Mouse (Mus musculus) limb, embryonic 12.5 days (tissue): ENCODE data around the gene Scd4. TPM values are rescaled to one million over a fixed set of nuclear protein-coding genes. Genes with fewer than 3 reads are reported as not detected.
"Not testable (repeated sequence)": the region's sequence is repeated elsewhere in the genome, so short reads cannot be mapped to it uniquely, and the experiment has no call there.

Experiments
- ATAC-seq: fragments of 200-750 bp; cut with Nextera tagmentation; 2 replicates; pipeline ENCODE4 v1.8.0; 2017; ENCODE audit warnings: low read depth, moderate TSS enrichment; ENCODE audit not compliant: insufficient number of reproducible peaks, insufficient read depth, low FRiP score, low TSS enrichment
- H3K27ac ChIP-seq: fragments of 300-500 bp; sonication (generic); 2 replicates; pipeline ENCODE4 v1.5.1; 2016; ENCODE audit warnings: mild to moderate bottlenecking, moderate library complexity
- H3K27me3 ChIP-seq: fragments of 300-500 bp; sonication (generic); 2 replicates; pipeline ENCODE4 v1.6.1; 2016; ENCODE audit warnings: mild to moderate bottlenecking, moderate library complexity
- H3K36me3 ChIP-seq: fragments of 300-500 bp; sonication (generic); 2 replicates; pipeline ENCODE4 v1.6.1; 2016; ENCODE audit warnings: mild to moderate bottlenecking, moderate library complexity
- H3K4me1 ChIP-seq: fragments of 300-500 bp; sonication (generic); replicated peaks from 2 replicates; pipeline ENCODE4 v1.6.1; 2016
- H3K4me2 ChIP-seq: fragments of 300-500 bp; sonication (generic); 2 replicates; pipeline ENCODE4 v1.6.1; 2016; ENCODE audit warnings: mild to moderate bottlenecking, moderate library complexity
- H3K4me3 ChIP-seq: fragments of 300-500 bp; sonication (generic); replicated peaks from 2 replicates; pipeline ENCODE4 v1.5.1; 2016; ENCODE audit warnings: mild to moderate bottlenecking
- H3K9ac ChIP-seq: fragments of 300-500 bp; sonication (generic); replicated peaks from 2 replicates; pipeline ENCODE4 v1.6.1; 2016; ENCODE audit warnings: mild to moderate bottlenecking, moderate library complexity
- H3K9me3 ChIP-seq: fragments of 300-500 bp; sonication (generic); 2 replicates; pipeline ENCODE4 v1.6.1; 2016; ENCODE audit warnings: mild to moderate bottlenecking, moderate library complexity
- WGBS: fragments of 180-500 bp; shearing (Covaris S2); methylation state at CpG from one replicate; pipeline ENCODE4 v1.1.7; 2016; 5-methylcytosine and 5-hydroxymethylcytosine counted together
- polyA plus RNA-seq: library from polyadenylated mRNA; unstranded; fragments of >200 nt; fragmentation: Nextera tagmentation; extraction: Ambion mirVana; gene quantifications from 2 replicates; pipeline ENCODE4 v1.2.1, GENCODE M21; 2016

The Scd4 gene
- polyA plus RNA-seq, 1 experiment from 2014 or later, result 0.06 TPM

DNA sequence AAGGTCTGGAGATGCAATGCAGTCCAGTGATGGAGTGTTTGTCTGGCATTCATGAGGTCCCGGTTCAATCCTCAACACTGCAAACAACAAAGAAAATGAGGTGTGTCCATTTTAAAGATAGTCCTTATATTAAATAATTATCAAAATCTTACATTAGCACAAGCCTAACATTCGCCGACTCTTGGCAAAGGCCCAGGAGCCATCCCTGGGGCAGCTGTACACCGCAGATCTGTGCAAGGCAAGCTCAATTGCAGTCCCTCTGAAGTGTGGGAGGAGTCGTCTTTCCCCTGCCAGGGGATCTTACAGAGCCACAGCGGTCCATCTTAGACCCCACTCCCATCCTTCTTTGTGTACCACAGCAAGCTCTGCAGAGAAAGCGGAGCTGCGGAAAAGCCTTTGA lies 25.8 kb downstream of the Scd4 start:
- Histone ChIP-seq H3K27ac (no peak overlapping the region), H3K9ac (no peak overlapping the region), H3K27me3 (no peaks in the 10 kb centered on the region; the same call in 1 of the 2 replicates), H3K36me3 (no peaks in the 10 kb centered on the region), H3K9me3 (no peaks in the 10 kb centered on the region), H3K4me3 (no peak overlapping the region), H3K4me1 (no peaks in the 10 kb centered on the region), H3K4me2 (no peak overlapping the region)
- 67% methylated on average over 8 of the region's 8 CpGs for WGBS
- ATAC-seq, result no peak

GRCm38 (mm10) chr19:44363529-44363928 lies 30.6 kb downstream of the Scd4 start:
- no peak overlapping the region for H3K4me2 ChIP-seq
- H3K27ac ChIP-seq, result no peak overlapping the region
- no peaks in the 10 kb centered on the region for H3K9me3 ChIP-seq
- ATAC-seq, result no peak
- no peaks in the 10 kb centered on the region for H3K36me3 ChIP-seq
- no peak overlapping the region for H3K4me3 ChIP-seq
- no peak overlapping the region for H3K9ac ChIP-seq
- WGBS, result 23% methylated on average over 13 of the region's 13 CpGs
- no peaks in the 10 kb centered on the region; the same call in 1 of the 2 replicates for H3K27me3 ChIP-seq
- no peaks in the 10 kb centered on the region for H3K4me1 ChIP-seq

DNA sequence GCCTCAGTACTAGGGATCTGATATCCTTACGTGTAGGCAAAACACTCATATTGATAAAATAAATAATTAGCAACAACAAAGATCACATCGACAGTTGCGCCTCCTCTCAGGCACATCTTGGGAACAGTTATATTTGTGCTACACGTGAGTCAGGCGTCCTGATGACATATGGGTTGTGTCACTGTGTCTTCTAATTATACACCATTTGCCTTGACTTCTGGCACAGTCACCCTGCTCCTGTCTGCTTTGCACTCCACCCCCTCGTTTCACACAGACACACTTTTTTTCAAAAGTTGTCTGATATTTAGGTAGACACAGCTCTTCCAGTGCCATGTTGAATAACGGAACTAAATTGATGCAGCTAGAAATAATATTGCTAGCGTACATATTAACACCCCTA lies 31.1 kb downstream of the Scd4 start:
- no peak overlapping the region for H3K9ac ChIP-seq
- no peaks in the 10 kb centered on the region for H3K4me1 ChIP-seq
- no peak overlapping the region for H3K27ac ChIP-seq
- WGBS, result 85% methylated on average over 8 of the region's 8 CpGs
- ATAC-seq, result no peak
- no peaks in the 10 kb centered on the region; the same call in 1 of the 2 replicates for H3K27me3 ChIP-seq
- no peak overlapping the region for H3K4me2 ChIP-seq
- no peaks in the 10 kb centered on the region for H3K36me3 ChIP-seq
- H3K4me3 ChIP-seq, result no peak overlapping the region
- H3K9me3 ChIP-seq, result no peaks in the 10 kb centered on the region

DNA sequence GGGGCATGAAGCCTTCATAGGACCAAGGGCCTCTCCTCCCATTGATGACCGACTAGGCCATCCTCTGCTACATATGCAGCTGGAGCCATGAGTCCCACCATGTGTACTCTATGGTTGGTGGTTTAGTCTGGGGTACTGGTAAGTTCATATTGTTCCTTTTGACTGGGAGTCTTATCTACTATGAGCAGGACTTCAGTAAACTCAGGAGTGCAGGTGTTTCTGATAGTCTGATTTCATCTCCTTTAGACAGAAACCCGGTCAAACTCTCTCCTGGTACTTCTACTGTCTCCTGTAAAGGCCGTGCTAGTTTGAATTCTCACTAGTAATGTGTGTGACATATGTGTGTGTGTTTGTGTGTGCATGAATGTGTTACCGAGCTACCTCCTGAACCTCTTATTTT lies 32.8 kb downstream of the Scd4 start:
- H3K27me3 ChIP-seq, result no peaks in the 10 kb centered on the region
- H3K9me3 ChIP-seq, result no peaks in the 10 kb centered on the region
- 86% methylated on average over 4 of the region's 4 CpGs for WGBS
- no peak overlapping the region for H3K9ac ChIP-seq
- no peak overlapping the region for H3K4me2 ChIP-seq
- no peaks in the 10 kb centered on the region for H3K36me3 ChIP-seq
- ATAC-seq, result no peak
- H3K4me1 ChIP-seq, result no peaks in the 10 kb centered on the region
- no peak overlapping the region for H3K27ac ChIP-seq
- no peak overlapping the region for H3K4me3 ChIP-seq

DNA sequence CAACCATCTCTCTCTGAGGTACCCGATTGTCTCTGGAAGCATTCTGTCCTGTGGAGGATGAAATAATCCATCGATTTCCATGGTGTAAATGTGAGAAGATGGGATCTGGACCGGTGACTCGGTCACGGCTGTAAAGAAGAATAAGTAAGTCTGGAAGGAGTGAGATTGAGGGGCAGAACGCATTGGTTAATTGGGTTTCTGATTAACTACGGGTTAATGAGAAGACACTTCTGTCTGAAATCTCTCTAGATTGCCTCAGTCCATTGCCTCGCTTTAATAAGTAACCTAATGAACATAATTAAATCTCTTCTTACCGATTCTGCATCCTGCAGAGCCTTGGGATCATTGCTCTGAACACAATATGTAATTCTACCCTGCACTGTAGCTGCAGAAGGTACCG lies 34.2 kb downstream of the Scd4 start:
- not testable (repeated sequence) for ATAC-seq

DNA sequence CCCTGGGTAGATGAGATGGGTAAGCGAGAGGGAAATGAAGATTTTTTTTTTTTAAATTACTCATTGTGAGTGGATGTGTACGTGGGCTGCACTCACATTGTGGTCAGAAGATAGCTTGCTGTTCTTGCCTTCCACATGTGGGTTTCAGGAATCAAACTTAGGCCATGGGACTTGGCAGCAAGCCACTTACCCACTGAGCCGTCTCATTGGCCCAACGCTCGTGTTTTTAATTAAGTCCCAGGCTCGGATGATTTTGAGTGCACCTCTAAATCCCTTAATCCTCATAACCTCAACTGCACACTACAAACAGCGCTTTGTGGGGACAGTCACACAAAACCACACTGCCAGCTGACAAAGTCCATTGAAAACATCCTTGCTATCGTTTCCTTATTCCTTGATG lies 36.5 kb downstream of the Scd4 start:
- Histone ChIP-seq H3K36me3 (no peaks in the 10 kb centered on the region), H3K4me3 (no peak overlapping the region), H3K27ac (no peak overlapping the region), H3K27me3 (no peaks in the 10 kb centered on the region), H3K9ac (no peak overlapping the region), H3K4me1 (no peaks in the 10 kb centered on the region), H3K9me3 (no peaks in the 10 kb centered on the region), H3K4me2 (no peak overlapping the region)
- no peak for ATAC-seq
- 44% methylated on average over 8 of the region's 8 CpGs for WGBS

More for the DNA sequence above, 34.2 kb downstream of the Scd4 start:
- WGBS, result 77% methylated on average over 10 of the region's 10 CpGs
- H3K27me3 ChIP-seq, H3K27ac ChIP-seq, H3K4me1 ChIP-seq, H3K9me3 ChIP-seq, H3K4me3 ChIP-seq, H3K9ac ChIP-seq, H3K36me3 ChIP-seq, H3K4me2 ChIP-seq: not testable (repeated sequence)

DNA sequence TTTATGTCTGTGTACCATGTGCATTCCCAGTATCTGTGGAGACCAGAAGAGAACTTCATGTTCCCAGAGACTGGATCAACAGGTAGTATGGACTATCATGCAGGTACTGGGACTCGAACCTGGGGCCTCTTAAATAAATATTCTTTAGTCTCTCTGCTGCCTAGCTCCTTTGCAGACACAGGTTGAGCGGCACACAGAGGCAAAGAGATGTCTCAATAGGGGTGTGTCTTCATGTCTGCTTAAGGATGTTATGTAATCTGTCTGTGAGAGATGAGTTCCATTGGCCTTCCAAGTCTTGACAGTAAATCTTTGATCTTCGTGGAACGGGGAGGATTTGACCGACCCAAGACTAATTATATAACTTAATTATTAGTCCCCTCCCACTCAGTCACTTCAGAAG lies 37.3 kb downstream of the Scd4 start:
- H3K4me1 ChIP-seq, result no peaks in the 10 kb centered on the region
- H3K9ac ChIP-seq, result no peak overlapping the region
- no peaks in the 10 kb centered on the region for H3K36me3 ChIP-seq
- no peaks in the 10 kb centered on the region for H3K27me3 ChIP-seq
- no peak overlapping the region for H3K27ac ChIP-seq
- H3K4me2 ChIP-seq, result no peak overlapping the region
- 69% methylated on average over 5 of the region's 5 CpGs for WGBS
- no peak for ATAC-seq
- H3K9me3 ChIP-seq, result no peaks in the 10 kb centered on the region
- H3K4me3 ChIP-seq, result no peak overlapping the region

GRCm38 (mm10) chr19:44372969-44373368 lies 40.1 kb downstream of the Scd4 start:
- ATAC-seq, result 0 out of 2 replicates have a peak, but pooled peaks have one; percentile 47
- Histone ChIP-seq H3K27me3 (no peaks in the 10 kb centered on the region), H3K9me3 (no peaks in the 10 kb centered on the region), H3K4me3 (no peak overlapping the region), H3K9ac (no peak overlapping the region), H3K36me3 (no peaks in the 10 kb centered on the region), H3K27ac (no peak overlapping the region), H3K4me1 (0 out of 2 replicates have a peak, but pooled peaks cover 3% of the 10 kb centered on the region), H3K4me2 (no peak overlapping the region)
- WGBS, result 17% methylated on average over 6 of the region's 6 CpGs

DNA sequence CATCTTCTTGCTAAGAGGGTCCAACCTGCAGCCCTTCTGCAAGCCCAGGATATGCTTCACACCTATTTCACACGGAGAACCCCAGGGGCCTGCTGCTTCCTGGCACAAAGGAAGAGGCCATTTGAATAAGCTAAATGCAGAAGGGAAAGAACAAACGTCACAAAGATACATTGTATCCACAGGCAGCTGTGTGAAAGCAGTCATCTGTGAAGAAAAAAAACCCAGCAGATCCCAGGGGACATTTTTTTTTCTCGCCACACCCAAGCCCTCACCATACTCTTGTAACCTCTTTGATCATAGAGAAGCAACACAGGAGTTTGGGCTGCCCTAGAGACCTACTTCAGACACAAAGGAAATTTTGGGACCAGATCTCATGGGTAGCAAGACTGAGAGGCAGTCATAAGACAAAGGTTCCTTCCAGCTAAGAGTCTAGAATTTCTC lies 43.6 kb downstream of the Scd4 start:
- no peak for ATAC-seq
- H3K9ac ChIP-seq, result no peak overlapping the region
- H3K4me3 ChIP-seq, result no peak overlapping the region
- H3K27ac ChIP-seq, result no peak overlapping the region
- 0 out of 2 replicates have a peak, but pooled peaks cover 4% of the 10 kb centered on the region for H3K4me1 ChIP-seq
- no peaks in the 10 kb centered on the region for H3K27me3 ChIP-seq
- no peaks in the 10 kb centered on the region for H3K9me3 ChIP-seq
- no peaks in the 10 kb centered on the region for H3K36me3 ChIP-seq
- 35% methylated on average over 3 of the region's 3 CpGs for WGBS
- no peak overlapping the region for H3K4me2 ChIP-seq

DNA sequence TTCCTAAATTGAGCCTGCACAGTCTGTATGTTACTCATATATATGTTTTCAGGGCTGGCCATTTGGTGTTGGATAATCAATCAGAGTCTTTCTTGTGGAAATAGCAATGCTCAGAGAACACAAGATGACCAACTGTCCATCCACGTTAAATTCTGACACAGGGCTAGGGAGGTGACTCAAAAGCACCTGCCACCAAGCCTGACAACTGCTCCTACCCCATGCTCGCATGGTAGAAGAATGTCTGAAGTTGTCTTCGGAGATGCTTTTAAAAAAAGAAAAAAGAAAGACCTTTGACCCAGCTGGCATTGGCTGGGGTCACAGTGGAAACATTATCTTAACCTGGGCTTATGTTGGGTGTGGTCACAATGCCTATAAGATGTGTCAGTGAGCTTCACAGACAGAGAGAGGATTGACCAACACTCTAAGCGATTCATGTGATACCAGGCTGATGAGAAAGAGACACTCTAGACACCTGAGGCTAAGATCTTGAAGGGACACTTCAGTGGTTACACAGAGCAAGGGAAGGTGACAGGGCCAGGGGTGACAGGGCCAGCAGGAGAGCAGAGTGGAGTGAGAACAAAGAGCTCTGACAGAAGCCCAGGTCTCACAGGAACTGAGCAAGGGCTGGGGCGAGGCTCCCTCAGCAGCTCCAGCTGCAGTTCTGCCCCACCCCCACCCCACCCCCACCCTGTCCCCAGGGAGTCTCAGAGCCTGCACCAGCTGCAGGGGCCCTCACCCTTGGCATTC lies 44.9 kb downstream of the Scd4 start:
- Histone ChIP-seq H3K4me1 (0 out of 2 replicates have a peak, but pooled peaks cover 4% of the 10 kb centered on the region), H3K4me3 (no peak overlapping the region), H3K4me2 (no peak overlapping the region), H3K9ac (no peak overlapping the region), H3K27ac (no peak overlapping the region), H3K27me3 (no peaks in the 10 kb centered on the region), H3K36me3 (no peaks in the 10 kb centered on the region), H3K9me3 (no peaks in the 10 kb centered on the region)
- WGBS, result 40% methylated on average over 5 of the region's 5 CpGs
- no peak for ATAC-seq

GRCm38 (mm10) chr19:44379090-44379489 lies 46.2 kb downstream of the Scd4 start:
- Histone ChIP-seq H3K4me2 (no peak overlapping the region), H3K36me3 (no peaks in the 10 kb centered on the region), H3K9me3 (no peaks in the 10 kb centered on the region), H3K9ac (no peak overlapping the region), H3K27me3 (no peaks in the 10 kb centered on the region), H3K4me3 (no peak overlapping the region), H3K27ac (no peak overlapping the region), H3K4me1 (0 out of 2 replicates have a peak, but pooled peaks cover 4% of the 10 kb centered on the region)
- no peak for ATAC-seq

DNA sequence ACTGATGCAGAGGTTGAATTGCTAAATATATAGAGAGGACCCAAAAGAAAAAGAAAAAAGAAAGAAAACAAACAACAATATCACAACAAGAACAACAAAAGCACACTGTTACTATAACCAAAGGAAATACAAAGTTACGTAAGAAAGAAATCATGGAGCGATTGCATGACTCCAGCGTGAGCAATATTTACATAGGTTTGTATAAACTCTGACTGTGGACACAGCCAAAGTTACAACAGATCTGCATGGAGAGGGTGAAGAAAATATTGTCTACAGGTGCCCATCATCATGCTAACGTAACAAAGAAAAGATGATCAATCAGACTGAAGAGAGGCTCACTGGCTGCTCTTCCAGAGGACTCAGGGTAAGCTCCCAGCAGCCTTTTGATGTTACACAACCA lies 47.2 kb downstream of the Scd4 start:
- no peak for ATAC-seq
- H3K9me3 ChIP-seq, result no peaks in the 10 kb centered on the region
- H3K36me3 ChIP-seq, result no peaks in the 10 kb centered on the region
- H3K27ac ChIP-seq, result no peak overlapping the region
- WGBS, result 92% methylated on average over 4 of the region's 4 CpGs
- H3K4me1 ChIP-seq, result 0 out of 2 replicates have a peak, but pooled peaks cover 4% of the 10 kb centered on the region
- H3K9ac ChIP-seq, result no peak overlapping the region
- H3K27me3 ChIP-seq, result no peaks in the 10 kb centered on the region
- no peak overlapping the region for H3K4me3 ChIP-seq
- H3K4me2 ChIP-seq, result no peak overlapping the region
